Mouse (Mus musculus) heart, adult 2 months (tissue): Measurements from ENCODE around the gene Ptpru. TPM values are rescaled to one million over a fixed set of nuclear protein-coding genes. Genes with fewer than 3 reads are reported as not detected.

ENCODE experiments used
- DNase-seq, 2 experiments: peaks; one replicate each; pipeline ENCODE4 v3.0.0; 2021
- H3K27ac ChIP-seq: fragments of 200-600 bp; 2 replicates; pipeline ENCODE4 v1.8.1; 2022
- H3K27me3 ChIP-seq: fragments of 200-500 bp; 2 replicates; pipeline ENCODE4 v1.6.1; 2012; ENCODE audit warnings: mild to moderate bottlenecking, low read length, inconsistent platforms, mixed read lengths; ENCODE audit not compliant: control insufficient read depth, insufficient read depth
- H3K36me3 ChIP-seq: fragments of 200-500 bp; 2 replicates; pipeline ENCODE4 v1.6.1; 2012; ENCODE audit warnings: low read length, inconsistent platforms; ENCODE audit not compliant: control insufficient read depth, insufficient read depth
- H3K4me1 ChIP-seq: fragments of 200-500 bp; 2 replicates; pipeline ENCODE4 v1.6.1; 2011; ENCODE audit warnings: low read length; ENCODE audit not compliant: control insufficient read depth, insufficient read depth
- H3K4me3 ChIP-seq: fragments of 200-600 bp; 2 replicates; pipeline ENCODE4 v1.8.1; 2022
- H3K79me2 ChIP-seq: fragments of 200-500 bp; replicated peaks from 2 replicates; pipeline ENCODE4 v1.6.1; 2012; ENCODE audit warnings: mild to moderate bottlenecking, inconsistent platforms, low read length, moderate library complexity, mixed read lengths; ENCODE audit not compliant: control insufficient read depth, insufficient read depth
- H3K9ac ChIP-seq: fragments of 200-500 bp; 2 replicates; pipeline ENCODE4 v1.6.1; 2012; ENCODE audit warnings: low read depth, mild to moderate bottlenecking, control low read depth, inconsistent platforms, low read length, mixed read lengths
- CTCF ChIP-seq: fragments of 200-600 bp; IDR thresholded peaks from 2 replicates; pipeline ENCODE4 v1.8.1; 2022; ENCODE audit warnings: antibody characterized with exemption, mild to moderate bottlenecking, moderate library complexity
- EP300 ChIP-seq: fragments of 200-500 bp; IDR thresholded peaks from 2 replicates; pipeline ENCODE4 v1.6.1; 2011; ENCODE audit warnings: low read depth, low read length, control low read depth; ENCODE audit not compliant: insufficient read depth
- POLR2A ChIP-seq: fragments of 200-500 bp; IDR thresholded peaks from 2 replicates; pipeline ENCODE4 v1.6.1; 2011; ENCODE audit warnings: mild to moderate bottlenecking, low read depth, low read length, control low read depth; ENCODE audit not compliant: insufficient read depth
- WGBS: fragments of 180-500 bp; shearing (Covaris S2); methylation state at CpG from one replicate; pipeline ENCODE4 v1.1.7; 2018; 5-methylcytosine and 5-hydroxymethylcytosine counted together
- intact Hi-C: fragments of 180-260 bp; cut with DNase I; formaldehyde crosslinking; loops from one replicate; pipeline ENCODE4 v1.15.1; 2025
- polyA plus RNA-seq: library from polyadenylated mRNA; depleted of rRNA; stranded (reverse); fragments of >200 nt; gene quantifications from 2 replicates; pipeline ENCODE4 v1.2.3, GENCODE M21; 2012; rRNA removed
- total RNA-seq, 2 experiments: library from RNA; stranded (reverse); gene quantifications; 2 replicates each; pipeline ENCODE4 v1.2.3; 2021

The Ptpru gene
- total and polyA plus RNA-seq, 3 experiments = 4.2 to 5.7 (median 4.3) TPM

GRCm38 (mm10) chr4:131728628-131729027 is 109.5 kb downstream of the Ptpru start:
- Histone ChIP-seq H3K79me2 (no peaks in the 10 kb centered on the region), H3K4me1 (no peaks in the 10 kb centered on the region), H3K9ac (no peak overlapping the region), H3K36me3 (no peaks in the 10 kb centered on the region), H3K27ac (no peak overlapping the region), H3K4me3 (no peak overlapping the region), H3K27me3 (no peaks in the 10 kb centered on the region; the same call in 1 of the 2 replicates)
- TF ChIP-seq POLR2A (no peak), CTCF (no peak), EP300 (no peak)
- 58% methylated on average over 5 of the region's 7 CpGs for WGBS
- intact Hi-C loops = no loop called here
- no peak for DNase-seq

GRCm38 (mm10) chr4:131723415-131724080 is 114.5 kb downstream of the Ptpru start:
- 47% methylated on average over 11 of the region's 11 CpGs for WGBS
- Histone ChIP-seq H3K4me3 (no peak overlapping the region), H3K4me1 (peaks cover 4% of the 10 kb centered on the region; the same call in 1 of the 2 replicates), H3K27me3 (no peaks in the 10 kb centered on the region; the same call in 1 of the 2 replicates), H3K36me3 (no peaks in the 10 kb centered on the region), H3K79me2 (no peaks in the 10 kb centered on the region), H3K9ac (no peak overlapping the region), H3K27ac (no peak overlapping the region)
- peak; percentile 70; the same call in 1 of the 2 replicates for TF ChIP-seq EP300
- no peak for TF ChIP-seq POLR2A
- peak; percentile 88 for TF ChIP-seq CTCF
- DNase-seq = peak; percentile 58 to 77
- intact Hi-C loops = loop anchor here (1.0 to 5.0 kb wide), 3 partner anchors 39 to 115 kb away; partner anchors contain the start of gene Ptpru

GRCm38 (mm10) chr4:131722121-131722841 is 115.8 kb downstream of the Ptpru start:
- H3K4me1 ChIP-seq = peaks cover 4% of the 10 kb centered on the region; the same call in 1 of the 2 replicates
- H3K27ac ChIP-seq = no peak overlapping the region
- no peak for TF ChIP-seq CTCF
- intact Hi-C loops = loop anchor here (5.0 kb wide), 1 partner anchor 40 kb away; no protein-coding TSS in a partner anchor
- WGBS = 19% methylated on average over 8 of the region's 8 CpGs
- no peaks in the 10 kb centered on the region for H3K79me2 ChIP-seq
- no peaks in the 10 kb centered on the region for H3K36me3 ChIP-seq
- H3K9ac ChIP-seq = peak overlapping the region; percentile 20; the same call in 1 of the 2 replicates
- no peaks in the 10 kb centered on the region; the same call in 1 of the 2 replicates for H3K27me3 ChIP-seq
- DNase-seq = peak in 1 of 2 experiments; percentile 61
- H3K4me3 ChIP-seq = no peak overlapping the region

GRCm38 (mm10) chr4:131719151-131719550 is 118.9 kb downstream of the Ptpru start:
- TF ChIP-seq CTCF (no peak), POLR2A (no peak), EP300 (no peak)

More at GRCm38 (mm10) chr4:131719151-131719550, 118.9 kb downstream of the Ptpru start:
- Histone ChIP-seq H3K79me2 (no peaks in the 10 kb centered on the region), H3K27ac (no peak overlapping the region), H3K27me3 (no peaks in the 10 kb centered on the region), H3K9ac (no peak overlapping the region), H3K4me1 (peaks cover 4% of the 10 kb centered on the region; the same call in 1 of the 2 replicates), H3K36me3 (no peaks in the 10 kb centered on the region), H3K4me3 (no peak overlapping the region)
- 57% methylated on average over 5 of the region's 5 CpGs for WGBS
- intact Hi-C loops = no loop called here
- DNase-seq = no peak

Other genes starting within 250 kb of the Ptpru start
- 10 to 100 TPM; 27.7 to 28.3 TPM for gene Mecr, start 5.2 kb upstream of the Ptpru start, total RNA-seq
- 28.1 and 32.9 TPM in 2 replicates for gene Mecr, start 5.2 kb upstream of the Ptpru start, polyA plus RNA-seq
- gene Srsf4, start 35.3 kb upstream of the Ptpru start, total RNA-seq = 10 to 100 TPM; 31.9 to 34.9 TPM
- gene Srsf4, start 35.3 kb upstream of the Ptpru start, polyA plus RNA-seq = 20.4 and 22.4 TPM in 2 replicates
- gene Tmem200b, start 83.5 kb upstream of the Ptpru start, total RNA-seq = 1 to 10 TPM; 7.3 to 7.4 TPM
- gene Tmem200b, start 83.5 kb upstream of the Ptpru start, polyA plus RNA-seq = 6.9 and 10.4 TPM in 2 replicates
- gene Gm10300, start 236.4 kb upstream of the Ptpru start, total RNA-seq = under 1 TPM; 0.11 to 0.13 TPM
- gene Gm10300, start 236.4 kb upstream of the Ptpru start, polyA plus RNA-seq = 0.08 and 0.12 TPM in 2 replicates
- 100 to 1,000 TPM; 128 to 256 TPM for gene Epb41, start 237.0 kb upstream of the Ptpru start, total RNA-seq
- 58.7 and 62.5 TPM in 2 replicates for gene Epb41, start 237.0 kb upstream of the Ptpru start, polyA plus RNA-seq